Mouse (Mus musculus): Measurements from ENCODE around the gene Gm7579. TPM values are rescaled to one million over a fixed set of nuclear protein-coding genes. Genes with fewer than 3 reads are reported as not detected.

Gene Gm7579
- not detected in 2 replicates for polyA plus RNA-seq (2012; rRNA removed; ENCODE audit: low replicate concordance)

GRCm38 (mm10) chr7:142211559-142211958, at the start of gene Gm7579:
Gene Gm7579 (plus strand): TSS chr7:142211859.

GRCm38 (mm10) chr7:142165639-142166038, 46.0 kb upstream of the Gm7579 start, which contains the start of gene Gm4553:
Gene Gm4553 (minus strand): TSS chr7:142165739.

GRCm38 (mm10) chr7:142175905-142176304, 35.8 kb upstream of the Gm7579 start, which contains the start of gene Krtap5-2:
Gene Krtap5-2 (minus strand): TSS chr7:142176005.

GRCm38 (mm10) chr7:142190289-142190688, 21.4 kb upstream of the Gm7579 start, which contains the start of gene Gm10153:
Gene Gm10153 (minus strand): TSS chr7:142190389.

GRCm38 (mm10) chr7:142201064-142201463, 10.6 kb upstream of the Gm7579 start, which contains the start of gene Krtap5-3:
Gene Krtap5-3 (plus strand): TSS chr7:142201364.

GRCm38 (mm10) chr7:142229871-142230270, 18.2 kb downstream of the Gm7579 start, which contains the start of gene Krtap5-5:
Gene Krtap5-5 (minus strand): TSS chr7:142229971.

GRCm38 (mm10) chr7:142240978-142241377, 29.3 kb downstream of the Gm7579 start, which contains the start of gene Gm40460:
Gene Gm40460 (minus strand): TSS chr7:142241078.

GRCm38 (mm10) chr7:142258254-142258653, 46.6 kb downstream of the Gm7579 start, which contains the start of gene Gm2431:
Gene Gm2431 (minus strand): TSS chr7:142258354.

Other genes with a start within 250 kb of the Gm7579 start
- gene Mob2, start 150.8 kb upstream of the Gm7579 start, polyA plus RNA-seq (2012; rRNA removed; ENCODE audit: low replicate concordance), result 30.2 and 35.8 TPM in 2 replicates
- gene Dusp8, start 116.0 kb upstream of the Gm7579 start, polyA plus RNA-seq (2012; rRNA removed; ENCODE audit: low replicate concordance), result 11.0 and 11.1 TPM in 2 replicates
- not detected in 2 replicates for gene Gm45618, start 91.1 kb upstream of the Gm7579 start, polyA plus RNA-seq (2012; rRNA removed; ENCODE audit: low replicate concordance)
- gene Gm39115, start 75.8 kb upstream of the Gm7579 start, polyA plus RNA-seq (2012; rRNA removed; ENCODE audit: low replicate concordance), result not detected in 2 replicates
- gene Gm45337, start 67.3 kb upstream of the Gm7579 start, polyA plus RNA-seq (2012; rRNA removed; ENCODE audit: low replicate concordance), result not detected in 2 replicates
- gene Gm29735, start 54.7 kb upstream of the Gm7579 start, polyA plus RNA-seq (2012; rRNA removed; ENCODE audit: low replicate concordance), result 0.33 TPM in 1 of 2 replicates, not detected in the other
- not detected in 2 replicates for gene Gm4553, start 46.1 kb upstream of the Gm7579 start, polyA plus RNA-seq (2012; rRNA removed; ENCODE audit: low replicate concordance)
- not detected in 2 replicates for gene Krtap5-2, start 35.9 kb upstream of the Gm7579 start, polyA plus RNA-seq (2012; rRNA removed; ENCODE audit: low replicate concordance)
- gene Gm10153, start 21.5 kb upstream of the Gm7579 start, polyA plus RNA-seq (2012; rRNA removed; ENCODE audit: low replicate concordance), result not detected in 2 replicates
- gene Krtap5-3, start 10.5 kb upstream of the Gm7579 start, polyA plus RNA-seq (2012; rRNA removed; ENCODE audit: low replicate concordance), result 0.14 TPM in 1 of 2 replicates, not detected in the other
- gene Krtap5-5, start 18.1 kb downstream of the Gm7579 start, polyA plus RNA-seq (2012; rRNA removed; ENCODE audit: low replicate concordance), result 2.1 TPM in 1 of 2 replicates, not detected in the other
- not detected in 2 replicates for gene Gm40460, start 29.2 kb downstream of the Gm7579 start, polyA plus RNA-seq (2012; rRNA removed; ENCODE audit: low replicate concordance)
- gene Gm2431, start 46.5 kb downstream of the Gm7579 start, polyA plus RNA-seq (2012; rRNA removed; ENCODE audit: low replicate concordance), result not detected in 2 replicates
- not detected in 2 replicates for gene Gm4559, start 62.5 kb downstream of the Gm7579 start, polyA plus RNA-seq (2012; rRNA removed; ENCODE audit: low replicate concordance)
- not detected in 2 replicates for gene Krtap5-1, start 85.3 kb downstream of the Gm7579 start, polyA plus RNA-seq (2012; rRNA removed; ENCODE audit: low replicate concordance)
- not detected in 2 replicates for gene Krtap5-4, start 91.7 kb downstream of the Gm7579 start, polyA plus RNA-seq (2012; rRNA removed; ENCODE audit: low replicate concordance)
- gene Ifitm10, start 161.9 kb downstream of the Gm7579 start, polyA plus RNA-seq (2012; rRNA removed; ENCODE audit: low replicate concordance), result 2.2 and 4.4 TPM in 2 replicates
- not detected in 2 replicates for gene Gm49369, start 170.8 kb downstream of the Gm7579 start, polyA plus RNA-seq (2012; rRNA removed; ENCODE audit: low replicate concordance)
- gene Ctsd, start 176.2 kb downstream of the Gm7579 start, polyA plus RNA-seq (2012; rRNA removed; ENCODE audit: low replicate concordance), result 219 and 317 TPM in 2 replicates
- gene Syt8, start 223.0 kb downstream of the Gm7579 start, polyA plus RNA-seq (2012; rRNA removed; ENCODE audit: low replicate concordance), result 1.8 and 119 TPM in 2 replicates
- 0.20 and 1.7 TPM in 2 replicates for gene Tnni2, start 229.9 kb downstream of the Gm7579 start, polyA plus RNA-seq (2012; rRNA removed; ENCODE audit: low replicate concordance)
- gene Lsp1, start 248.9 kb downstream of the Gm7579 start, polyA plus RNA-seq (2012; rRNA removed; ENCODE audit: low replicate concordance), result 33.4 and 47.1 TPM in 2 replicates